Mouse (Mus musculus): ENCODE results near the gene Tsga10ip.
A peak's percentile ranks its signal among the peaks of the same experiment; 100 is the strongest.

The Tsga10ip gene

GRCm38 (mm10) chr19:5402293-5402692 lies at the start of gene Tsga10ip:
Tsga10ip (minus strand) TSS chr19:5402526.
- no peak for DNase-seq

GRCm38 (mm10) chr19:5451766-5452165 lies 49.4 kb upstream of the Tsga10ip start:
- DNase-seq, result no peak

GRCm38 (mm10) chr19:5449673-5450072 lies 47.3 kb upstream of the Tsga10ip start:
- DNase-seq, result no peak

GRCm38 (mm10) chr19:5448354-5449150 lies 46.2 kb upstream of the Tsga10ip start:
- no peak for DNase-seq

GRCm38 (mm10) chr19:5447515-5448353 lies 45.4 kb upstream of the Tsga10ip start, which contains the start of gene Fosl1:
Fosl1 (plus strand) TSS chr19:5447547.
- DNase-seq, result peak; percentile 74

- no peak for DNase-seq
These were observed 43.4 kb upstream of the Tsga10ip start for GRCm38 (mm10) chr19:5445747-5446146.

- DNase-seq, result no peak
These were observed 42.6 kb upstream of the Tsga10ip start for GRCm38 (mm10) chr19:5444954-5445353.

- no peak for DNase-seq
These were observed 42.1 kb upstream of the Tsga10ip start for GRCm38 (mm10) chr19:5444371-5444908.

GRCm38 (mm10) chr19:5433951-5434350 lies 31.6 kb upstream of the Tsga10ip start:
- no peak for DNase-seq

GRCm38 (mm10) chr19:5432992-5433852 lies 30.9 kb upstream of the Tsga10ip start:
- DNase-seq, result no peak

GRCm38 (mm10) chr19:5431911-5432464 lies 29.7 kb upstream of the Tsga10ip start:
- DNase-seq, result no peak

GRCm38 (mm10) chr19:5430408-5430807 lies 28.1 kb upstream of the Tsga10ip start:
- DNase-seq, result no peak

GRCm38 (mm10) chr19:5429806-5430205 lies 27.5 kb upstream of the Tsga10ip start:
- no peak for DNase-seq

- no peak for DNase-seq
These were observed 26.9 kb upstream of the Tsga10ip start for GRCm38 (mm10) chr19:5429219-5429618.

- DNase-seq, result no peak
These were observed 25.8 kb upstream of the Tsga10ip start for GRCm38 (mm10) chr19:5428083-5428482.

- no peak for DNase-seq
These were observed 24.4 kb upstream of the Tsga10ip start for GRCm38 (mm10) chr19:5426640-5427290.

GRCm38 (mm10) chr19:5425906-5426565 lies 23.7 kb upstream of the Tsga10ip start:
- DNase-seq, result no peak

GRCm38 (mm10) chr19:5424782-5425741 lies 22.7 kb upstream of the Tsga10ip start, which contains the start of the genes Drap1 and AI837181:
Drap1 (minus strand) TSS chr19:5424979.
AI837181 (plus strand) TSS chr19:5425144.
- peak; percentile 95 for DNase-seq

- DNase-seq, result peak; percentile 26
These were observed 21.9 kb upstream of the Tsga10ip start for GRCm38 (mm10) chr19:5424092-5424781.
